Mouse (Mus musculus): ENCODE data around the gene Glcci1.
"Not testable (repeated sequence)": the region's sequence is repeated elsewhere in the genome, so short reads cannot be mapped to it uniquely, and the experiment has no call there.

The Glcci1 gene

GRCm38 (mm10) chr6:8495827-8496222 lies 13.6 kb upstream of the Glcci1 start:
- DNase-seq = no peak

- no peak for DNase-seq
These were observed 12.0 kb upstream of the Glcci1 start for GRCm38 (mm10) chr6:8497234-8497867.

GRCm38 (mm10) chr6:8497868-8498257 lies 11.5 kb upstream of the Glcci1 start:
- DNase-seq = peak; percentile 46

- DNase-seq = no peak
These were observed 10.4 kb upstream of the Glcci1 start for GRCm38 (mm10) chr6:8498961-8499360.

- DNase-seq = no peak
These were observed 5.4 kb upstream of the Glcci1 start for GRCm38 (mm10) chr6:8503953-8504352.

GRCm38 (mm10) chr6:8504521-8505228 lies 4.7 kb upstream of the Glcci1 start:
- peak; percentile 59 for DNase-seq

GRCm38 (mm10) chr6:8506631-8507030 lies 2.8 kb upstream of the Glcci1 start:
- no peak for DNase-seq

GRCm38 (mm10) chr6:8508883-8509536 lies 390 bp upstream of the Glcci1 start:
- peak; percentile 99 for DNase-seq

GRCm38 (mm10) chr6:8509961-8510863 lies 812 bp downstream of the Glcci1 start:
- peak; percentile 44 for DNase-seq

GRCm38 (mm10) chr6:8510864-8511428 lies 1.5 kb downstream of the Glcci1 start:
- peak; percentile 33 for DNase-seq

GRCm38 (mm10) chr6:8511447-8511846 lies 2.0 kb downstream of the Glcci1 start:
- peak; percentile 50 for DNase-seq

GRCm38 (mm10) chr6:8512416-8512815 lies 3.0 kb downstream of the Glcci1 start:
- peak; percentile 57 for DNase-seq

GRCm38 (mm10) chr6:8519687-8520086 lies 10.3 kb downstream of the Glcci1 start:
- no peak for DNase-seq

- no peak for DNase-seq
These were observed 11.8 kb downstream of the Glcci1 start for GRCm38 (mm10) chr6:8521231-8521630.

- DNase-seq = no peak
These were observed 15.3 kb downstream of the Glcci1 start for GRCm38 (mm10) chr6:8524717-8525116.

- no peak for DNase-seq
These were observed 21.9 kb downstream of the Glcci1 start for GRCm38 (mm10) chr6:8531104-8531894.

- no peak for DNase-seq
These were observed 27.5 kb downstream of the Glcci1 start for GRCm38 (mm10) chr6:8536944-8537343.

- not testable (repeated sequence) for DNase-seq
These were observed 32.1 kb downstream of the Glcci1 start for GRCm38 (mm10) chr6:8541531-8541930.

GRCm38 (mm10) chr6:8544822-8545221 lies 35.4 kb downstream of the Glcci1 start:
- DNase-seq = no peak

GRCm38 (mm10) chr6:8545780-8546179 lies 36.4 kb downstream of the Glcci1 start:
- DNase-seq = no peak

- no peak for DNase-seq
These were observed 41.8 kb downstream of the Glcci1 start for GRCm38 (mm10) chr6:8551155-8551554.
